Mouse (Mus musculus): ENCODE results near the gene Prss3. TPM values are rescaled to one million over a fixed set of nuclear protein-coding genes. Genes with fewer than 3 reads are reported as not detected.

The Prss3 gene
- polyA plus RNA-seq (2012; rRNA removed), result 0.43 and 0.90 TPM in 2 replicates

DNA sequence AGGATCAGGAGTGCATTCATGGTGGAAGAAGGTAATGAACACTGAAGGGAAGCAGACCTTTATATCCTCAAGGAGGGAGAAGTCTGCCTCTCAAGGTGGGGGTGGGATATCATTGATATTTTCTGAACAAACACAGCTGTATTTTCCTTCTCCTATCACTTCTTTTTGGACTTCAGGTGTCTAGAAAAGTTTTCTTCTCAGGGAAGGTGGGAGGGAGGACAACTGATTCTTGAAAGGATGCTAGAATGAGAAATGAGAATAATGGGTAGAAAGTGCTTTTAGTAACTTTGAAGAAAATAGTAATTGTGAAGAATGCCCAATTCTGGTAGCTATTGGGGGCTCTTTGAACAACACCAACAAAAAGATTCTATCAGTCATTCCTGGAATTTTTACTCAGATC is at the start of gene Prss3:
TSS of gene Prss3 (minus strand) at position 101 of the 400 bp plus-strand sequence.

DNA sequence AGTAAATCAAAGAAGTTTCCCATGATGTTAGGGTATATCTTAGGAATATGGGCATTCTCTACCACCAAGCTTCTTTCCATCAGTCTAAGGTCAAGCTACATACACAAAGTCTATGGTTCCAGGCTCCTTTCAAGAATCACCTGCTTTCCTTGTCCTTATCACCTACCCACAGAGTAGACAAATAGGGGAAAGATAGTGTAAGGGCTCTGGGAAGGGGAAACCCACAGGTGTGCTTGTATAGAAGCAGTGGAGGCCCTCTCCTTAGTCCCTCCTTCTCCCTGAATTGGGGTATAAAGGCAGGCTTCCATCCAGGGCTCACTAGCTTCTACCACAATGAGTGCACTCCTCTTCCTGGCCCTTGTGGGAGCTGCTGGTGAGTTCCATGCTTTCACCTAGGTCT is 14.6 kb upstream of the Prss3 start, which contains the start of gene Gm5771:
TSS of gene Gm5771 (plus strand) at position 301 of the 400 bp plus-strand sequence.

DNA sequence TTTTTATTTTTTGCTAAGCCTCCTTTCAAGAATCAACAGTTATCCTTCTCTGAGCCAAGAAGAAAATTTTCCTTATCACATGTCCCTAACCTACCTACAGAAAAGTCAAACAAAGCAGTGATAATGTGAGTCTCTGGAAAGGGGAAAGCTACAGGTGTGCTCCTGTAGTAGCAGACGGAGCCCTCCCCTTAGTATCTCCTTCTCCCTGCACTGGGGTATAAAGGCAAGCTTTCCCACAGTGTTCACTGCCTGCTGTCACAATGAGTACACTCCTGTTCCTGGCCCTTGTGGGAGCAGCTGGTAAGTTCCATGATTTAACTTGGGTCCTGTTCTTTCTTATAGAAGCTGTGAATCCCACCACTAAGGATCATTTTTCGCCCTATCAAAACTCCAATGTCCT is 23.5 kb downstream of the Prss3 start, which contains the start of gene Try10:
TSS of gene Try10 (plus strand) at position 174 of the 400 bp plus-strand sequence.

Other genes starting within 250 kb of the Prss3 start
- 62.5 and 205 TPM in 2 replicates for gene Try4, start 75.4 kb downstream of the Prss3 start, polyA plus RNA-seq (2012; rRNA removed)
- gene Try5, start 60.8 kb downstream of the Prss3 start, polyA plus RNA-seq (2012; rRNA removed), result 1.8 and 2.2 TPM in 2 replicates
- 27.4 and 63.4 TPM in 2 replicates for gene Try10, start 23.6 kb downstream of the Prss3 start, polyA plus RNA-seq (2012; rRNA removed)
- 0.13 and 0.73 TPM in 2 replicates for gene Gm5771, start 14.7 kb upstream of the Prss3 start, polyA plus RNA-seq (2012; rRNA removed)
- gene Gm10334, start 68.5 kb upstream of the Prss3 start, polyA plus RNA-seq (2012; rRNA removed), result not detected in 2 replicates
- 0.16 and 0.97 TPM in 2 replicates for gene Prss1, start 81.3 kb upstream of the Prss3 start, polyA plus RNA-seq (2012; rRNA removed)
- 0.46 and 2.7 TPM in 2 replicates for gene Prss2, start 144.1 kb upstream of the Prss3 start, polyA plus RNA-seq (2012; rRNA removed)
- gene Ephb6, start 227.8 kb upstream of the Prss3 start, polyA plus RNA-seq (2012; rRNA removed), result 14.3 and 20.0 TPM in 2 replicates